Comparison of ENCODE assay signal across 9 mouse cellular contexts in the genomic region with DNA sequence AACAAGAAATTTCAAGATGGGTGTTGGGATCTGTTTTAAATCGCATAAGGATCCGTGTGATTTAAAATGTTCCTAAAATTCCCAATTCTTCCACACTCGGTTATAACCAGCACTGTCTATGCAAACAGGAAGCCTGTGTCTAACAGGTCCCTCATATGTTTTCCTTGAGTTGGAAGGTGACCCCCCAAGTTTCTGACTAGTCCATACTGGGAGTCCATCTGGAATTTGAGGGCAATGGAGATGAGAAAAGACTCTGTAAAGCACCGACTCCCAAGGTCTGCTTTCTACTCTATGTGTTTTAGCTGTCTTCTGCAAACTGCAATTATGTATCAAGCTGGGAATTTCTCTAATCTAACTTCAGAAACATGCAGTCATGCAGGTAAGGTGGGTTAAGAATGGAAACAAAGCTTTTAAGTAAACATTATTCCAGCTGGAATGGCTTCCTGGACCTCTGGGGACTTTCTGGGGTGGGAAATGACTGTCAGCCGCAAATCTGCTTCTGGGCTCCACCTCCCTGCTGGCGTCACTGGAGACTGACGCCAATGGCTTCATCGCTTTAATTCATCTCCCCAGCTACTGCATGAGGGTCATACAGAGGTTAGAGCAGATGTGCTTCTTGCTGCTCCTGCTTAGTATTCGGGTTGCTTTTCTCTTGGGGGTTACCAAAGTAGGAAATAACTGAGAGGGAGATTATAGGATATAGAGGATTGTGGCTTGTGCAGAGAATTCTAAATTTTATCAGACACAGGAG. TPM values are rescaled to one million over a fixed set of nuclear protein-coding genes. Genes with fewer than 3 reads are reported as not detected.
DNase-seq lines count a peak whose midpoint lies in the region; ATAC-seq and TF ChIP-seq lines count a peak whose summit lies in the region.
"Had no signal": no experiment of that assay in that cellular context is flagged by ENCODE, and none has a peak within 500 bp of the region (broad histone marks: within the 10 kb centered on the region; RNA-seq: fewer than 3 reads in every experiment).

No protein-coding gene starts in this region.

- WGBS in lung, embryonic 14.5 days, result 27% methylated on average over 9 of the region's 9 CpGs
- 28% methylated on average over 9 of the region's 9 CpGs for WGBS in intestine, embryonic 16.5 days
- 37% methylated on average over 9 of the region's 9 CpGs for WGBS in neural tube, embryonic 14.5 days

- H3K27me3 ChIP-seq in lung, embryonic 14.5 days (ENCODE audit: insufficient read depth, low read length), result no peaks in the 10 kb centered on the region
- no peaks in the 10 kb centered on the region for H3K27me3 ChIP-seq in intestine, embryonic 16.5 days (replicated peaks; ENCODE audit: control insufficient read depth, insufficient read depth, low read length)
- no peaks in the 10 kb centered on the region for H3K27me3 ChIP-seq in neural tube, embryonic 14.5 days (ENCODE audit: control insufficient read depth, insufficient read depth, low read length)

- ATAC-seq in lung, embryonic 14.5 days (ENCODE audit: insufficient read depth), result peak; percentile 83; the same call in 1 of the 2 replicates
- ATAC-seq in intestine, embryonic 16.5 days, result peak; percentile 73
- peak; percentile 75; the same call in 1 of the 2 replicates for ATAC-seq in neural tube, embryonic 14.5 days (ENCODE audit: low read depth)

- DNase-seq in lung, embryonic 14.5 days, result peak; percentile 82
- DNase-seq in lung, adult 18-20 months, result no peak
- DNase-seq in heart, adult 18-20 months, result peak; percentile 49 to 65
- DNase-seq in right cerebral cortex, postnatal 36 days (ENCODE audit: low spot score in 2 of 2), result no peak
- DNase-seq in spleen, adult 18-20 months, result no peak
- DNase-seq in urinary bladder, postnatal 36 days (ENCODE audit: low spot score in 2 of 2), result no peak

- H3K4me2 ChIP-seq in lung, embryonic 14.5 days, result no peak overlapping the region
- H3K4me2 ChIP-seq in intestine, embryonic 16.5 days (ENCODE audit: low read depth, low read length), result peak overlapping the region; percentile 4; the same call in 1 of the 2 replicates
- H3K4me2 ChIP-seq in neural tube, embryonic 14.5 days (ENCODE audit: low read depth, low read length), result no peak overlapping the region

- H3K36me3 ChIP-seq in lung, embryonic 14.5 days (ENCODE audit: insufficient read depth), result no peaks in the 10 kb centered on the region
- no peaks in the 10 kb centered on the region for H3K36me3 ChIP-seq in intestine, embryonic 16.5 days (ENCODE audit: control insufficient read depth, insufficient read depth, low read length)
- no peaks in the 10 kb centered on the region for H3K36me3 ChIP-seq in neural tube, embryonic 14.5 days (ENCODE audit: control insufficient read depth, insufficient read depth, low read length)

- TF ChIP-seq CTCF in lung, embryonic 14.5 days (IDR thresholded peaks at IDR 0.05; ENCODE audit: low read depth), result no peak

- no peaks in the 10 kb centered on the region for H3K9me3 ChIP-seq in lung, embryonic 14.5 days (ENCODE audit: low read depth, low read length)
- no peaks in the 10 kb centered on the region for H3K9me3 ChIP-seq in intestine, embryonic 16.5 days (ENCODE audit: control insufficient read depth, low read length)
- H3K9me3 ChIP-seq in neural tube, embryonic 14.5 days (ENCODE audit: control insufficient read depth, low read length), result no peaks in the 10 kb centered on the region

- H3K9ac ChIP-seq in lung, embryonic 14.5 days, result no peak overlapping the region
- no peak overlapping the region for H3K9ac ChIP-seq in intestine, embryonic 16.5 days (ENCODE audit: low read depth, low read length)
- no peak overlapping the region for H3K9ac ChIP-seq in neural tube, embryonic 14.5 days (replicated peaks; ENCODE audit: low read depth, low read length)

- no peak overlapping the region for H3K4me3 ChIP-seq in lung, embryonic 14.5 days (ENCODE audit: low read depth, low read length)
- no peak overlapping the region for H3K4me3 ChIP-seq in intestine, embryonic 16.5 days (ENCODE audit: low read length)
- no peak overlapping the region for H3K4me3 ChIP-seq in neural tube, embryonic 14.5 days (ENCODE audit: low read depth, low read length)
- H3K4me3 ChIP-seq: erythroblast, embryonic 14.5 days had no signal

- H3K4me1 ChIP-seq in lung, embryonic 14.5 days (ENCODE audit: insufficient read depth), result no peaks in the 10 kb centered on the region
- peaks cover 6% of the 10 kb centered on the region; the same call in 1 of the 2 replicates for H3K4me1 ChIP-seq in intestine, embryonic 16.5 days (ENCODE audit: control insufficient read depth, insufficient read depth, low read length)
- 0 out of 2 replicates have a peak, but pooled peaks cover 7% of the 10 kb centered on the region for H3K4me1 ChIP-seq in neural tube, embryonic 14.5 days (ENCODE audit: control insufficient read depth, insufficient read depth, low read length)

- peak overlapping the region; percentile 65; the same call in 1 of the 2 replicates for H3K27ac ChIP-seq in lung, embryonic 14.5 days (ENCODE audit: low read depth)
- peak overlapping the region; percentile 34 for H3K27ac ChIP-seq in intestine, embryonic 16.5 days (ENCODE audit: low read length)
- H3K27ac ChIP-seq in neural tube, embryonic 14.5 days (ENCODE audit: low read depth, low read length), result peak overlapping the region; percentile 53

RNA-seq across cellular contexts. Expression of a gene that starts 25.7 kb away (rescaled TPM):
- 1.0 and 1.2 TPM in 2 replicates for polyA plus RNA-seq in lung, embryonic 14.5 days (2014; fragmentation: Nextera tagmentation; extraction: Ambion mirVana)
- under 1 TPM in 1 of 2 experiments, not detected in 1; 0.07 TPM for total RNA-seq in heart, adult 18-20 months (2021)
- polyA plus RNA-seq in intestine, embryonic 16.5 days (2015; fragmentation: Nextera tagmentation; extraction: Ambion mirVana), result 4.3 and 4.4 TPM in 2 replicates
- polyA plus RNA-seq in neural tube, embryonic 14.5 days (2014; fragmentation: Nextera tagmentation; extraction: Ambion mirVana), result 4.9 and 5.0 TPM in 2 replicates

Comparison
In these comparisons a context has a peak if more than half of its experiments do, and no peak if none do; other contexts are left out.
1. DNase-seq: peak in lung, embryonic 14.5 days (single experiment) and heart, adult 18-20 months (2 of 2); none in lung, adult 18-20 months (0 of 2), right cerebral cortex, postnatal 36 days (0 of 2), spleen, adult 18-20 months (0 of 2) and urinary bladder, postnatal 36 days (0 of 2).
2. Peak in every context shown above with its lines, with median percentiles within 50 percentile points of each other: ATAC-seq and H3K27ac ChIP-seq.